In the genomic region with DNA sequence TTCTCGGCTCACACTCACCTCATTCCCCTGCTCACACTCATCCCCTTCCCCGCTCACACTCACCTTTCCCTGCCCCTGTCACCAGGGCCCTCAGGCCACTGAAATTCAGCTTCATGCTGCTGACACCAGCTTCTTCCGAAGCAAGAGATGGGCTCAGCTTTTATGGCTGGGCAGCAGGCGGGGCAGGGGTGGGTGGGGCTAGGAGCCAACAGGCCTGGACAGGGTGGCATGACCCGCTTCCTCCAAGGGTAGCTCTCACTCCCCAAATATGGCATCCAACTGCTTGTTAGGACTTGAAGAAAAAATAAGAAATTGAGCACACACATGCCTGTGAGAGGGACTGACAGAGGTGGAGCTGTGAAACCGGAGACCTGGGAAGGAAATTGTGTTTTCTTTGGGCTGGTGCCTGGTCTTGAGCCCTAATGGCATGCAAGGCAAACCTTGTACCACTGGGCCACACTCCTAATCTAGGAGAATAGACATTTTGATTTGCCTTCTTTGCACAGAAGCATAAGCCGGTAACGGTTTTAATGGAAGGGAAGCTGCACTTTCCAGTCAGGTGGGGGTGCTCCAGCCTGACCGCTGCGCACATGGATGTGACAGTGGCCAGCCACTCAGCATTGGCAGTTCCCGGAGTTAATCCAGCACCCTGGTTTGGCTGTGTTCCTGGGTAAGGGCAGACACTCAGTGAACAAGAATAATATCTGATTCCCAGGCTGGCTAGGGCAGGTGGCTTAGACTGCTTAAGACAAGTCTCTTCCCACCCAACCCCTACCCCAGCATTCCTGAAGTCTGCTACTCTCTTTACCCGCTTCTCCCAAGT, we compare ENCODE assay signal across 9 mouse cellular contexts. TPM values are rescaled to one million over a fixed set of nuclear protein-coding genes. Genes with fewer than 3 reads are reported as not detected.
DNase-seq lines count a peak whose midpoint lies in the region; ATAC-seq and TF ChIP-seq lines count a peak whose summit lies in the region.
"Had no signal": no experiment of that assay in that cellular context is flagged by ENCODE, and none has a peak within 500 bp of the region (broad histone marks: within the 10 kb centered on the region; RNA-seq: fewer than 3 reads in every experiment).

Cbr2 (minus strand) TSS at position 257 of the 823 bp plus-strand sequence.

- H3K4me2 ChIP-seq in limb, embryonic 13.5 days (replicated peaks) = peak within 1 kb of the TSS; percentile 15; the same call in 1 of the 2 replicates
- peak within 1 kb of the TSS; percentile 33 for H3K4me2 ChIP-seq in stomach, embryonic 16.5 days (ENCODE audit: low read depth, low read length)

- peak within 1 kb of the TSS; percentile 19; the same call in 1 of the 2 replicates for H3K27ac ChIP-seq in thymus, adult 2 months (ENCODE audit: control insufficient read depth, insufficient read depth, low read length)
- peak within 1 kb of the TSS; percentile 18; the same call in 1 of the 2 replicates for H3K27ac ChIP-seq in embryonic fibroblast, embryonic 13.5 days (ENCODE audit: insufficient read depth, low read length)
- H3K27ac ChIP-seq in limb, embryonic 13.5 days = peak within 1 kb of the TSS; percentile 81; the same call in 1 of the 2 replicates
- H3K27ac ChIP-seq in stomach, embryonic 16.5 days (ENCODE audit: low read length) = peak within 1 kb of the TSS; percentile 69

- no peak within 1 kb of the TSS for H3K4me3 ChIP-seq in thymus, adult 2 months (ENCODE audit: control insufficient read depth, insufficient read depth, low read length)
- no peak within 1 kb of the TSS for H3K4me3 ChIP-seq in embryonic fibroblast, embryonic 13.5 days (ENCODE audit: insufficient read depth, low read length)
- H3K4me3 ChIP-seq in limb, embryonic 13.5 days = no peak within 1 kb of the TSS; the same call in 1 of the 2 replicates
- H3K4me3 ChIP-seq in stomach, embryonic 16.5 days (replicated peaks; ENCODE audit: low read length) = peak within 1 kb of the TSS; percentile 19

- 0 out of 2 replicates have a peak, but pooled peaks have one; percentile 18 for ATAC-seq in limb, embryonic 13.5 days (ENCODE audit: low FRiP score, low read depth)
- ATAC-seq in stomach, embryonic 16.5 days (ENCODE audit: insufficient read depth, low FRiP score) = no peak

- TF ChIP-seq POLR2A in thymus, adult 2 months (IDR thresholded peaks at IDR 0.05; ENCODE audit: control insufficient read depth, extremely low read depth, insufficient read depth, low read length, poor library complexity) = no peak
- peak; percentile 62; the same call in 1 of the 2 replicates for TF ChIP-seq POLR2A in embryonic fibroblast, embryonic 13.5 days (IDR thresholded peaks at IDR 0.05; ENCODE audit: low read depth, low read length)

- peaks cover 4% of the 10 kb centered on the region for H3K4me1 ChIP-seq in thymus, adult 2 months (replicated peaks; ENCODE audit: control insufficient read depth, insufficient read depth, low read length)
- peaks cover 6% of the 10 kb centered on the region for H3K4me1 ChIP-seq in embryonic fibroblast, embryonic 13.5 days (ENCODE audit: control insufficient read depth, insufficient read depth, low read length)
- peaks cover 18% of the 10 kb centered on the region for H3K4me1 ChIP-seq in limb, embryonic 13.5 days
- no peaks in the 10 kb centered on the region for H3K4me1 ChIP-seq in stomach, embryonic 16.5 days (ENCODE audit: control insufficient read depth, insufficient read depth, low read length)

- no peaks in the 10 kb centered on the region for H3K36me3 ChIP-seq in thymus, adult 2 months (ENCODE audit: control insufficient read depth, insufficient read depth, low read length)
- H3K36me3 ChIP-seq in limb, embryonic 13.5 days = no peaks in the 10 kb centered on the region
- no peaks in the 10 kb centered on the region for H3K36me3 ChIP-seq in stomach, embryonic 16.5 days (ENCODE audit: control insufficient read depth, insufficient read depth, low read length)

- TF ChIP-seq CTCF in thymus, adult 2 months (IDR thresholded peaks at IDR 0.05; ENCODE audit: borderline replicate concordance, control insufficient read depth, extremely low read depth, insufficient read depth, low read length, poor library complexity) = no peak
- TF ChIP-seq CTCF in embryonic fibroblast, embryonic 13.5 days (IDR thresholded peaks at IDR 0.05; ENCODE audit: borderline replicate concordance, insufficient read depth, low read length) = no peak

- H3K9ac ChIP-seq in limb, embryonic 13.5 days = no peak within 1 kb of the TSS
- no peak within 1 kb of the TSS for H3K9ac ChIP-seq in stomach, embryonic 16.5 days (ENCODE audit: low read length)

- no peak for DNase-seq in thymus, adult 2 months
- DNase-seq in thymus, postnatal 14 days = no peak
- no peak for DNase-seq in ovary, postnatal 10 days (ENCODE audit: low spot score)
- no peak for DNase-seq in embryo, embryonic 10 days (ENCODE audit: low spot score)
- DNase-seq in right cerebral cortex, postnatal 25 days = no peak
- DNase-seq: cerebellum, adult 11-12 months had no signal

- no peaks in the 10 kb centered on the region for H3K9me3 ChIP-seq in limb, embryonic 13.5 days
- H3K9me3 ChIP-seq in stomach, embryonic 16.5 days (replicated peaks; ENCODE audit: control insufficient read depth, low read length) = no peaks in the 10 kb centered on the region

- WGBS in thymus, adult 2 months = 91% methylated on average over 12 of the region's 12 CpGs
- 56% methylated on average over 12 of the region's 12 CpGs for WGBS in limb, embryonic 13.5 days
- 69% methylated on average over 12 of the region's 12 CpGs for WGBS in stomach, embryonic 16.5 days

- H3K27me3 ChIP-seq in thymus, adult 2 months (ENCODE audit: control insufficient read depth, insufficient read depth, low read length) = no peaks in the 10 kb centered on the region; the same call in 1 of the 2 replicates
- H3K27me3 ChIP-seq in limb, embryonic 13.5 days = no peaks in the 10 kb centered on the region
- no peaks in the 10 kb centered on the region for H3K27me3 ChIP-seq in stomach, embryonic 16.5 days (ENCODE audit: control insufficient read depth, insufficient read depth, low read length)

RNA-seq across cellular contexts. Expression of gene Cbr2, which starts in this region (rescaled TPM):
- polyA plus RNA-seq in thymus, adult 2 months (2012; rRNA removed) = 426 and 617 TPM in 2 replicates
- polyA plus RNA-seq in embryonic fibroblast, embryonic 13.5 days (2011; ENCODE audit: insufficient read length, low read depth, missing spikeins) = 27.8 and 30.7 TPM in 2 replicates
- polyA plus RNA-seq in limb, embryonic 13.5 days (2015; fragmentation: Nextera tagmentation; extraction: Ambion mirVana) = 7.7 and 10.1 TPM in 2 replicates
- 112 and 150 TPM in 2 replicates for polyA plus RNA-seq in stomach, embryonic 16.5 days (2015; fragmentation: Nextera tagmentation; extraction: Ambion mirVana)

Comparison
In these comparisons a context has a peak if more than half of its experiments do, and no peak if none do; other contexts are left out.
1. H3K27ac ChIP-seq: peak in every context shown above with its lines; median percentile 81 in limb, embryonic 13.5 days; 69 in stomach, embryonic 16.5 days; 19 in thymus, adult 2 months; 18 in embryonic fibroblast, embryonic 13.5 days.